Mouse (Mus musculus): ENCODE data around the gene Farp1.
A peak's percentile ranks its signal among the peaks of the same experiment; 100 is the strongest.
"Not testable (repeated sequence)": the region's sequence is repeated elsewhere in the genome, so short reads cannot be mapped to it uniquely, and the experiment has no call there.

Farp1 gene

GRCm38 (mm10) chr14:121182967-121183366 lies 148.0 kb downstream of the Farp1 start:
- ATAC-seq (ENCODE audit: low TSS enrichment) = no peak

GRCm38 (mm10) chr14:121183414-121184130 lies 148.6 kb downstream of the Farp1 start:
- ATAC-seq (ENCODE audit: low TSS enrichment) = no peak

- no peak for ATAC-seq (ENCODE audit: low TSS enrichment)
Observed at GRCm38 (mm10) chr14:121184351-121184750, 149.4 kb downstream of the Farp1 start.

GRCm38 (mm10) chr14:121186402-121186894 lies 151.4 kb downstream of the Farp1 start:
- peak; percentile 55 for ATAC-seq (ENCODE audit: low TSS enrichment)

- not testable (repeated sequence) for ATAC-seq (ENCODE audit: low TSS enrichment)
Observed at GRCm38 (mm10) chr14:121189840-121190239, 154.8 kb downstream of the Farp1 start.

GRCm38 (mm10) chr14:121190386-121190785 lies 155.4 kb downstream of the Farp1 start:
- ATAC-seq (ENCODE audit: low TSS enrichment) = no peak

- ATAC-seq (ENCODE audit: low TSS enrichment) = peak; percentile 76
Observed at GRCm38 (mm10) chr14:121191739-121192138, 156.7 kb downstream of the Farp1 start.

GRCm38 (mm10) chr14:121192394-121192793 lies 157.4 kb downstream of the Farp1 start:
- peak; percentile 25; the same call in 1 of the 2 replicates for ATAC-seq (ENCODE audit: low TSS enrichment)

- ATAC-seq (ENCODE audit: low TSS enrichment) = no peak
Observed at GRCm38 (mm10) chr14:121193981-121194380, 159.0 kb downstream of the Farp1 start.

- peak; percentile 45 for ATAC-seq (ENCODE audit: low TSS enrichment)
Observed at GRCm38 (mm10) chr14:121198915-121199572, 164.0 kb downstream of the Farp1 start.

- no peak for ATAC-seq (ENCODE audit: low TSS enrichment)
Observed at GRCm38 (mm10) chr14:121199789-121200188, 164.8 kb downstream of the Farp1 start.

GRCm38 (mm10) chr14:121200353-121200752 lies 165.4 kb downstream of the Farp1 start:
- ATAC-seq (ENCODE audit: low TSS enrichment) = peak; percentile 53

GRCm38 (mm10) chr14:121201178-121201577 lies 166.2 kb downstream of the Farp1 start:
- no peak for ATAC-seq (ENCODE audit: low TSS enrichment)

- ATAC-seq (ENCODE audit: low TSS enrichment) = peak; percentile 38
Observed at GRCm38 (mm10) chr14:121205459-121205858, 170.5 kb downstream of the Farp1 start.

GRCm38 (mm10) chr14:121207441-121208158 lies 172.6 kb downstream of the Farp1 start:
- peak; percentile 51 for ATAC-seq (ENCODE audit: low TSS enrichment)

- peak; percentile 10; the same call in 1 of the 2 replicates for ATAC-seq (ENCODE audit: low TSS enrichment)
Observed at GRCm38 (mm10) chr14:121208159-121208515, 173.1 kb downstream of the Farp1 start.

- ATAC-seq (ENCODE audit: low TSS enrichment) = no peak
Observed at GRCm38 (mm10) chr14:121210318-121210717, 175.3 kb downstream of the Farp1 start.

- ATAC-seq (ENCODE audit: low TSS enrichment) = no peak
Observed at GRCm38 (mm10) chr14:121213650-121214049, 178.7 kb downstream of the Farp1 start.

- ATAC-seq (ENCODE audit: low TSS enrichment) = peak; percentile 78
Observed at GRCm38 (mm10) chr14:121214636-121215257, 179.7 kb downstream of the Farp1 start.

- no peak for ATAC-seq (ENCODE audit: low TSS enrichment)
Observed at GRCm38 (mm10) chr14:121215817-121216216, 180.8 kb downstream of the Farp1 start.

GRCm38 (mm10) chr14:121216672-121217071 lies 181.7 kb downstream of the Farp1 start:
- peak; percentile 43 for ATAC-seq (ENCODE audit: low TSS enrichment)

- no peak for ATAC-seq (ENCODE audit: low TSS enrichment)
Observed at GRCm38 (mm10) chr14:121218620-121219019, 183.6 kb downstream of the Farp1 start.
